Mouse (Mus musculus) ES-E14 (cell line): Measurements from ENCODE around the gene Clmn. TPM values are rescaled to one million over a fixed set of nuclear protein-coding genes. Genes with fewer than 3 reads are reported as not detected.

Experiments
- DNase-seq: peaks from one replicate; pipeline ENCODE4 v3.0.0-alpha.2; 2013; ENCODE audit warnings: low read depth, low spot score
- H3K27ac ChIP-seq: 2 replicates; pipeline ENCODE4 v1.5.1; 2012; ENCODE audit warnings: low read depth, mild to moderate bottlenecking, low read length, moderate library complexity, mixed read lengths; ENCODE audit not compliant: poor library complexity, insufficient read depth, severe bottlenecking
- H3K36me3 ChIP-seq: 2 replicates; pipeline ENCODE4 v1.6.1; 2012; ENCODE audit warnings: mild to moderate bottlenecking, low read length, moderate library complexity, mixed read lengths; ENCODE audit not compliant: control insufficient read depth, poor library complexity, insufficient read depth, severe bottlenecking
- H3K4me1 ChIP-seq, 2 experiments: fragments of 150-350 bp in 1 of 2; sonication (generic) in 1 of 2; 2 replicates each; pipeline ENCODE4 v1.6.1; 2012; ENCODE audit warnings: low read length in 2 of 2, mild to moderate bottlenecking in 1 of 2, mixed read lengths in 1 of 2; ENCODE audit not compliant: control insufficient read depth in 2 of 2, insufficient read depth in 2 of 2, poor library complexity in 1 of 2
- H3K4me3 ChIP-seq, 2 experiments: fragments of 150-350 bp in 1 of 2; sonication (generic) in 1 of 2; 2 replicates each; pipeline ENCODE4 v1.5.1; 2012; ENCODE audit warnings: low read length in 2 of 2, low read depth in 1 of 2, mild to moderate bottlenecking in 1 of 2, mixed read lengths in 1 of 2; ENCODE audit not compliant: insufficient read depth in 1 of 2, poor library complexity in 1 of 2, severe bottlenecking in 1 of 2
- H3K9ac ChIP-seq: 2 replicates; pipeline ENCODE4 v1.6.1; 2012; ENCODE audit warnings: low read depth, mild to moderate bottlenecking, low read length, mixed read lengths; ENCODE audit not compliant: poor library complexity, insufficient read depth, severe bottlenecking
- H3K9me3 ChIP-seq: fragments of 150-350 bp; sonication (generic); 2 replicates; pipeline ENCODE4 v1.6.1; 2012; ENCODE audit warnings: low read depth, mild to moderate bottlenecking, low read length; ENCODE audit not compliant: control insufficient read depth, insufficient read depth
- CHD2 ChIP-seq: IDR thresholded peaks from 2 replicates; pipeline ENCODE4 v1.6.1; 2014; ENCODE audit warnings: mild to moderate bottlenecking, low read depth, low read length, inconsistent platforms
- HCFC1 ChIP-seq: IDR thresholded peaks from 2 replicates; pipeline ENCODE4 v1.6.1; 2012; ENCODE audit warnings: low read length, inconsistent platforms, borderline replicate concordance; ENCODE audit not compliant: insufficient read depth
- MAFK ChIP-seq: IDR thresholded peaks from 2 replicates; pipeline ENCODE4 v1.6.1; 2014; ENCODE audit warnings: mild to moderate bottlenecking, low read depth, low read length, inconsistent platforms; ENCODE audit not compliant: insufficient read depth
- ZC3H11A ChIP-seq: IDR thresholded peaks from 2 replicates; pipeline ENCODE4 v1.6.1; 2012; ENCODE audit warnings: low read depth, mild to moderate bottlenecking, inconsistent platforms, low read length, borderline replicate concordance
- ZNF384 ChIP-seq: IDR thresholded peaks from 2 replicates; pipeline ENCODE4 v1.6.1; 2012; ENCODE audit warnings: low read depth, low read length, inconsistent platforms
- in situ Hi-C, 2 experiments: fragments of 600-800 bp; cut with MboI; formaldehyde crosslinking; loops; one replicate each; pipeline ENCODE4 v1.15.1; 2025; ENCODE audit warnings: low sequenced_read_pairs in 2 of 2, inconsistent platforms in 1 of 2; ENCODE audit not compliant: unreplicated experiment in 2 of 2
- total RNA-seq: library from RNA; depleted of rRNA; stranded (reverse); fragments of 300-350 nt; gene quantifications from 2 replicates; pipeline ENCODE4 v1.2.3, GENCODE M21; 2012

The Clmn gene
- total RNA-seq, 1 experiment = 3.1 TPM

- Histone ChIP-seq H3K9me3 (no peaks in the 10 kb centered on the region), H3K27ac (no peak overlapping the region), H3K9ac (no peak overlapping the region), H3K4me1 (peaks cover 2 to 3% of the 10 kb centered on the region in 2 experiments; a peak in 2 of 4 replicates), H3K36me3 (no peaks in the 10 kb centered on the region), H3K4me3 (no peak overlapping the region)
- TF ChIP-seq ZC3H11A = no peak
- TF ChIP-seq HCFC1 = no peak
- no peak for TF ChIP-seq CHD2
- TF ChIP-seq ZNF384 = no peak
- DNase-seq = no peak
- in situ Hi-C loops = no loop called here
Observed at GRCm38 (mm10) chr12:104853374-104853773, 11.5 kb downstream of the Clmn start.

DNA sequence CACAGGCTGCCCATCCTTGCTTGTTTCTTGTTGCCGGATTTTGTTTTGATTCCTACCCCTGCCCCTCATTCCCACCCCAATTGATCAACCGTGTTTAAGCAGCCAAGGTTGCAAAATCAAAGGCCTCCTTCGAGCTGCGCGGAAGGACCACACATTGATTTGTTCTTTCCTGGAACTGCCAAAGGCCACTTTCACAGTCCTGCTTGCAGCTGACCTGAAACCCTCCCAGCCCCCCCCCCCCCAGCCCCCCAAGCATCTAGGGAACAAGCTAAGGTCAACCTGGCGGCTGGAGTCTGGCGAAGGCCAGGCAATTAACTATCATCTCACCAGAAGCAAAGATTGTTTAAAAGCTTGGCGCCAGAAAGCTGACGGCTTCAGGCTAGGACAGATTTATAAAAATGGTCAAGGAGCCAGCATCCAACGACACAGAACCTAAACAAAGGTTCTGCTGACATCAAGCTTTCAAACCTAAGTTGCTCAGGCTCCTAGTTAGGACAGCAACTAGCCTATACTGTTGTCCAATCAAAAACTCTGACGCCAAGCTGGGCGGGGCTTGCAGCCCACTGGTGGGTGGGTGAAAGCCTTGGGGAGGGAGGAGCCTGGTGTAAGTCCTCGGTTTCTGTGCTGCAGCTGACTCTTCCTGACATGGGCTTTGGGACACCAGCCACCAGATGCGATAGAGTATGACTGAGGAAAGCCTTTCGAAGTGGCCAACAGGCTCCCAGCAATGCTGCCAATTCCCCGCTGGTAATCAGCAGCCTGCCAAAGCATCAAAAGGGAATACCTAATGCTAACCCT, 13.0 kb downstream of the Clmn start:
- Histone ChIP-seq H3K27ac (no peak overlapping the region), H3K9me3 (no peaks in the 10 kb centered on the region), H3K9ac (no peak overlapping the region), H3K4me3 (peak overlapping the region in 1 of 2 experiments; percentile 8; a peak in 2 of 4 replicates), H3K36me3 (no peaks in the 10 kb centered on the region), H3K4me1 (peaks cover 4 to 5% of the 10 kb centered on the region in 2 experiments; a peak in 2 of 4 replicates)
- in situ Hi-C loops = no loop called here
- peak; percentile 82 for DNase-seq
- TF ChIP-seq MAFK = 0 out of 2 replicates have a peak, but pooled peaks have one; percentile 21
- TF ChIP-seq ZC3H11A = no peak

GRCm38 (mm10) chr12:104850119-104850518, 14.8 kb downstream of the Clmn start:
- no peak overlapping the region for H3K27ac ChIP-seq
- in situ Hi-C loops = no loop called here
- DNase-seq = no peak
- H3K9me3 ChIP-seq = no peaks in the 10 kb centered on the region
- no peak for TF ChIP-seq ZC3H11A
- TF ChIP-seq CHD2 = no peak
- no peaks in the 10 kb centered on the region for H3K36me3 ChIP-seq
- H3K4me1 ChIP-seq = peaks cover 4 to 12% of the 10 kb centered on the region in 2 experiments; a peak in 3 of 4 replicates
- H3K4me3 ChIP-seq = no peak overlapping the region
- H3K9ac ChIP-seq = no peak overlapping the region

DNA sequence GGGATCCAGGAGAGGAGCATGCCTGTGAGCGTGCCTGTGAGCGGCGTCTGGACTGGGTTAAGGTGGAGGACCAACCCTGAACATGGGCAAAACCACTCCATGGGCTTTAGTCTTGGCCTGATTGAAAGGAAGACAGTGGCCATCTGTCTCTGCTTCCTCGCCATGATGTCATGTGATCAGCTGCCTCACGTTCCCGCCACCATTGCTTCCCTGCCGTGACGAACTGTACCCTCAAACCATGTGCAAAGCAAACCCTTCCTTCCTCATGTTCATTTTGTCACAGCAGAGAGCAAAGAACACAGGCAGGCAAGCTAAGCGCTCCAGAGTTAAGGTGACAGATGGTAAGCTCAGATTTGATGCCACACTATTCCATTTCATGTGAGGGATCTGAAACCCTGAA, 16.2 kb downstream of the Clmn start:
- H3K4me1 ChIP-seq = peaks cover 4 to 15% of the 10 kb centered on the region in 2 experiments; a peak in 3 of 4 replicates

DNA sequence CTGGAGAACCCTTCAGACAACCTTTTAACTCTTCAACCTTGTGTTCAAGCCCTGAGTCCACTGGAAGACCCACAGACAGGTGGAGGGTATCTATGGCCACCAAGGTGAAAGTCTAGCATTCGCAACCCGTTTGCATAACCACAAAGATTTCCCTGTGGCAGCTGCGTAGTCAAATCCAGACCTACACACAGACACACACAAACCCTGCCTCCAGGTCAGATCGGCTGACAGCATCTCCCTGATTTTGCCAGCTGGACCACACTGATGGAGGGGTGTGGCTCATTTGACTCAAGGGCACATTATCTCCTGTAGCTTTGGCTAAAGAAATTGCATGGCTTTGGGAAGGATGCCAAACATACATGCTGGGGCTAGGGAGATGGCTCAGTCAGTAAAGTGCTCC, 17.6 kb downstream of the Clmn start:
- TF ChIP-seq ZNF384 (no peak), ZC3H11A (no peak), CHD2 (no peak), MAFK (no peak), HCFC1 (no peak)
- H3K9me3 ChIP-seq = no peaks in the 10 kb centered on the region
- no peak overlapping the region for H3K4me3 ChIP-seq
- no peak for DNase-seq
- in situ Hi-C loops = no loop called here
- H3K9ac ChIP-seq = no peak overlapping the region
- no peaks in the 10 kb centered on the region for H3K36me3 ChIP-seq
- peaks cover 4 to 15% of the 10 kb centered on the region in 2 experiments; a peak in 3 of 4 replicates for H3K4me1 ChIP-seq
- H3K27ac ChIP-seq = no peak overlapping the region

More for the DNA sequence above, 16.2 kb downstream of the Clmn start:
- no peak overlapping the region for H3K9ac ChIP-seq
- no peak for DNase-seq
- TF ChIP-seq ZNF384 = no peak
- TF ChIP-seq ZC3H11A = no peak
- TF ChIP-seq CHD2 = no peak
- no peak for TF ChIP-seq HCFC1
- TF ChIP-seq MAFK = no peak
- in situ Hi-C loops = no loop called here
- H3K36me3 ChIP-seq = no peaks in the 10 kb centered on the region
- no peak overlapping the region for H3K4me3 ChIP-seq
- H3K9me3 ChIP-seq = no peaks in the 10 kb centered on the region
- no peak overlapping the region for H3K27ac ChIP-seq
